Mouse (Mus musculus): ENCODE measurements around the gene Neurl1b. TPM values are rescaled to one million over a fixed set of nuclear protein-coding genes. Genes with fewer than 3 reads are reported as not detected.
A peak's percentile ranks its signal among the peaks of the same experiment; 100 is the strongest.

Gene Neurl1b
- total RNA-seq, 1 experiment = 0.71 TPM

- Histone ChIP-seq H3K4me1 (ENCODE audit: control insufficient read depth in 2 of 2, insufficient read depth in 2 of 2, low read length in 2 of 2, poor library complexity in 1 of 2) (peaks cover 0 to 7% of the 10 kb centered on the region in 2 experiments; a peak in 1 of 4 replicates), H3K27ac (ENCODE audit: insufficient read depth, low read depth, low read length, poor library complexity, severe bottlenecking) (no peak overlapping the region), H3K9ac (ENCODE audit: insufficient read depth, low read depth, low read length, poor library complexity, severe bottlenecking) (no peak overlapping the region), H3K36me3 (ENCODE audit: control insufficient read depth, insufficient read depth, low read length, poor library complexity, severe bottlenecking) (no peaks in the 10 kb centered on the region), H3K4me3 (ENCODE audit: insufficient read depth in 1 of 2, low read depth in 1 of 2, low read length in 2 of 2, poor library complexity in 1 of 2, severe bottlenecking in 1 of 2) (no peak overlapping the region), H3K9me3 (ENCODE audit: control insufficient read depth, insufficient read depth, low read depth, low read length) (no peaks in the 10 kb centered on the region)
- DNase-seq (ENCODE audit: low read depth, low spot score) = no peak
- TF ChIP-seq MAFK (IDR thresholded peaks at IDR 0.05; ENCODE audit: insufficient read depth, low read depth, low read length) (no peak), ZNF384 (IDR thresholded peaks at IDR 0.05; ENCODE audit: low read depth, low read length) (no peak), HCFC1 (IDR thresholded peaks at IDR 0.05; ENCODE audit: borderline replicate concordance, insufficient read depth, low read length) (no peak), ZC3H11A (IDR thresholded peaks at IDR 0.05; ENCODE audit: borderline replicate concordance, low read depth, low read length) (no peak), CHD2 (IDR thresholded peaks at IDR 0.05; ENCODE audit: low read depth, low read length) (no peak)
- in situ Hi-C loops (cut with MboI; ENCODE audit: low sequenced_read_pairs in 2 of 2, unreplicated experiment in 2 of 2) = no loop called here
These were observed 22.6 kb downstream of the Neurl1b start for GRCm38 (mm10) chr17:26437089-26437815.

GRCm38 (mm10) chr17:26439001-26439400, 24.4 kb downstream of the Neurl1b start:
- Histone ChIP-seq H3K9ac (ENCODE audit: insufficient read depth, low read depth, low read length, poor library complexity, severe bottlenecking) (peak overlapping the region; percentile 69), H3K4me3 (ENCODE audit: insufficient read depth in 1 of 2, low read depth in 1 of 2, low read length in 2 of 2, poor library complexity in 1 of 2, severe bottlenecking in 1 of 2) (peak overlapping the region; percentile 56 to 74; a peak in 3 of 4 replicates), H3K36me3 (ENCODE audit: control insufficient read depth, insufficient read depth, low read length, poor library complexity, severe bottlenecking) (no peaks in the 10 kb centered on the region), H3K4me1 (ENCODE audit: control insufficient read depth in 2 of 2, insufficient read depth in 2 of 2, low read length in 2 of 2, poor library complexity in 1 of 2) (peaks cover 0 to 2% of the 10 kb centered on the region in 2 experiments; a peak in 1 of 4 replicates), H3K9me3 (ENCODE audit: control insufficient read depth, insufficient read depth, low read depth, low read length) (no peaks in the 10 kb centered on the region), H3K27ac (ENCODE audit: insufficient read depth, low read depth, low read length, poor library complexity, severe bottlenecking) (no peak overlapping the region)
- DNase-seq (ENCODE audit: low read depth, low spot score) = no peak
- in situ Hi-C loops (cut with MboI; ENCODE audit: low sequenced_read_pairs in 2 of 2, unreplicated experiment in 2 of 2) = no loop called here
- TF ChIP-seq ZNF384 (IDR thresholded peaks at IDR 0.05; ENCODE audit: low read depth, low read length) = no peak
- no peak for TF ChIP-seq HCFC1 (IDR thresholded peaks at IDR 0.05; ENCODE audit: borderline replicate concordance, insufficient read depth, low read length)
- TF ChIP-seq MAFK (IDR thresholded peaks at IDR 0.05; ENCODE audit: insufficient read depth, low read depth, low read length) = no peak
- no peak for TF ChIP-seq ZC3H11A (IDR thresholded peaks at IDR 0.05; ENCODE audit: borderline replicate concordance, low read depth, low read length)
- TF ChIP-seq CHD2 (IDR thresholded peaks at IDR 0.05; ENCODE audit: low read depth, low read length) = no peak

DNA sequence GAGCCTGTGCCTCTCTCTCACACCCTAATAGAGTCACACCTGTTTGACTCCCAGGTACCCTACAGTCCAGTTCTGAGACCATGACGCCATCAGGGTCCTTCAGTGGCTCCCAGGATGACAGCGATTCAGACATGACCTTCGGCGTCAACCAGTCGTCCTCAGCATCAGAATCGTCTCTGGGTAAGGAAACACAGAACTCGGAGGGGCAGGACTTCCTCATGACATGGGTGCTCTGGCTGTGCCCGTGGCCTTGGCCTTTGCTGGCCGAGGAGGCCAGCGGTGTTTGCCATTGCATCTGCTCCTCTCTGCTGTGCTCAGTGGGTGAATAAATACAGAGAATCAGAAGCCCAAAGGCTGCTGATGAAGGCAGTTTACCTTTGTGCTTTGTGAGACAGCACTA, 26.4 kb downstream of the Neurl1b start:
- no peak for DNase-seq (ENCODE audit: low read depth, low spot score)
- TF ChIP-seq ZC3H11A (IDR thresholded peaks at IDR 0.05; ENCODE audit: borderline replicate concordance, low read depth, low read length) = no peak
- Histone ChIP-seq H3K4me3 (ENCODE audit: insufficient read depth in 1 of 2, low read depth in 1 of 2, low read length in 2 of 2, poor library complexity in 1 of 2, severe bottlenecking in 1 of 2) (no peak overlapping the region), H3K36me3 (ENCODE audit: control insufficient read depth, insufficient read depth, low read length, poor library complexity, severe bottlenecking) (no peaks in the 10 kb centered on the region), H3K4me1 (ENCODE audit: control insufficient read depth in 2 of 2, insufficient read depth in 2 of 2, low read length in 2 of 2, poor library complexity in 1 of 2) (peaks cover 0 to 2% of the 10 kb centered on the region in 2 experiments; a peak in 1 of 4 replicates), H3K9ac (ENCODE audit: insufficient read depth, low read depth, low read length, poor library complexity, severe bottlenecking) (no peak overlapping the region), H3K9me3 (ENCODE audit: control insufficient read depth, insufficient read depth, low read depth, low read length) (no peaks in the 10 kb centered on the region), H3K27ac (ENCODE audit: insufficient read depth, low read depth, low read length, poor library complexity, severe bottlenecking) (no peak overlapping the region; the same call in 1 of the 2 replicates)
- in situ Hi-C loops (cut with MboI; ENCODE audit: low sequenced_read_pairs in 2 of 2, unreplicated experiment in 2 of 2) = no loop called here

- no peak overlapping the region for H3K9ac ChIP-seq (ENCODE audit: insufficient read depth, low read depth, low read length, poor library complexity, severe bottlenecking)
- in situ Hi-C loops (cut with MboI; ENCODE audit: low sequenced_read_pairs in 2 of 2, unreplicated experiment in 2 of 2) = no loop called here
- DNase-seq (ENCODE audit: low read depth, low spot score) = no peak
- peaks cover 0 to 2% of the 10 kb centered on the region in 2 experiments; a peak in 1 of 4 replicates for H3K4me1 ChIP-seq (ENCODE audit: control insufficient read depth in 2 of 2, insufficient read depth in 2 of 2, low read length in 2 of 2, poor library complexity in 1 of 2)
- H3K36me3 ChIP-seq (ENCODE audit: control insufficient read depth, insufficient read depth, low read length, poor library complexity, severe bottlenecking) = no peaks in the 10 kb centered on the region
- H3K27ac ChIP-seq (ENCODE audit: insufficient read depth, low read depth, low read length, poor library complexity, severe bottlenecking) = no peak overlapping the region
- TF ChIP-seq ZC3H11A (IDR thresholded peaks at IDR 0.05; ENCODE audit: borderline replicate concordance, low read depth, low read length) (no peak), CHD2 (IDR thresholded peaks at IDR 0.05; ENCODE audit: low read depth, low read length) (no peak), ZNF384 (IDR thresholded peaks at IDR 0.05; ENCODE audit: low read depth, low read length) (no peak), HCFC1 (IDR thresholded peaks at IDR 0.05; ENCODE audit: borderline replicate concordance, insufficient read depth, low read length) (no peak), MAFK (IDR thresholded peaks at IDR 0.05; ENCODE audit: insufficient read depth, low read depth, low read length) (no peak)
- no peaks in the 10 kb centered on the region for H3K9me3 ChIP-seq (ENCODE audit: control insufficient read depth, insufficient read depth, low read depth, low read length)
- H3K4me3 ChIP-seq (ENCODE audit: insufficient read depth in 1 of 2, low read depth in 1 of 2, low read length in 2 of 2, poor library complexity in 1 of 2, severe bottlenecking in 1 of 2) = no peak overlapping the region
These were observed 27.6 kb downstream of the Neurl1b start for GRCm38 (mm10) chr17:26442197-26442596.

Data from ES-E14 (cell line).